Mouse (Mus musculus): Measurements from ENCODE around the gene Ppa1.
"Not testable (repeated sequence)": the region's sequence is repeated elsewhere in the genome, so short reads cannot be mapped to it uniquely, and the experiment has no call there.

Ppa1 gene

GRCm38 (mm10) chr10:61647790-61648736 lies at the start of gene Ppa1:
Gene Ppa1, plus strand, starts transcription at chr10:61648552.
- peak; percentile 71 to 80 for DNase-seq

- no peak for DNase-seq
These were observed 48.7 kb upstream of the Ppa1 start for GRCm38 (mm10) chr10:61599556-61600114.

- DNase-seq, result peak in 1 of 2 experiments; percentile 50
These were observed 45.9 kb upstream of the Ppa1 start for GRCm38 (mm10) chr10:61602283-61603033.

GRCm38 (mm10) chr10:61604376-61605065 lies 43.8 kb upstream of the Ppa1 start:
- DNase-seq, result no peak

GRCm38 (mm10) chr10:61605381-61605780 lies 43.0 kb upstream of the Ppa1 start:
- DNase-seq, result not testable (repeated sequence)

GRCm38 (mm10) chr10:61605851-61606250 lies 42.5 kb upstream of the Ppa1 start:
- DNase-seq, result peak; percentile 25 to 64

GRCm38 (mm10) chr10:61608233-61608632 lies 40.1 kb upstream of the Ppa1 start:
- DNase-seq, result no peak

GRCm38 (mm10) chr10:61610650-61611235 lies 37.6 kb upstream of the Ppa1 start:
- DNase-seq, result peak in 1 of 2 experiments; percentile 58

- no peak for DNase-seq
These were observed 34.0 kb upstream of the Ppa1 start for GRCm38 (mm10) chr10:61614311-61614710.

- DNase-seq, result no peak
These were observed 29.8 kb upstream of the Ppa1 start for GRCm38 (mm10) chr10:61618528-61618927.

GRCm38 (mm10) chr10:61621681-61622080 lies 26.7 kb upstream of the Ppa1 start:
- DNase-seq, result peak in 1 of 2 experiments; percentile 10

GRCm38 (mm10) chr10:61623874-61624273 lies 24.5 kb upstream of the Ppa1 start:
- not testable (repeated sequence) for DNase-seq

- DNase-seq, result no peak
These were observed 23.6 kb upstream of the Ppa1 start for GRCm38 (mm10) chr10:61624771-61625170.

GRCm38 (mm10) chr10:61625381-61626257 lies 22.7 kb upstream of the Ppa1 start:
- peak in 1 of 2 experiments; percentile 17 for DNase-seq

- DNase-seq, result no peak
These were observed 21.8 kb upstream of the Ppa1 start for GRCm38 (mm10) chr10:61626551-61626950.

- no peak for DNase-seq
These were observed 21.0 kb upstream of the Ppa1 start for GRCm38 (mm10) chr10:61627195-61627937.

GRCm38 (mm10) chr10:61627938-61628250 lies 20.5 kb upstream of the Ppa1 start:
- no peak for DNase-seq

- DNase-seq, result no peak
These were observed 15.9 kb upstream of the Ppa1 start for GRCm38 (mm10) chr10:61632445-61632844.

- no peak for DNase-seq
These were observed 11.3 kb upstream of the Ppa1 start for GRCm38 (mm10) chr10:61637055-61637454.

GRCm38 (mm10) chr10:61640363-61640762 lies 8.0 kb upstream of the Ppa1 start:
- DNase-seq, result no peak

GRCm38 (mm10) chr10:61646557-61646956 lies 1.8 kb upstream of the Ppa1 start:
- DNase-seq, result no peak
